Mouse (Mus musculus) adrenal gland, postnatal 10 days (tissue): ENCODE data around the gene Tgif2. TPM values are rescaled to one million over a fixed set of nuclear protein-coding genes. Genes with fewer than 3 reads are reported as not detected.
"Not testable (repeated sequence)": the region's sequence is repeated elsewhere in the genome, so short reads cannot be mapped to it uniquely, and the experiment has no call there.

Experiments used
- DNase-seq: peaks from one replicate; pipeline ENCODE4 v3.0.0; 2021; ENCODE audit warnings: mixed read lengths
- total RNA-seq, 2 experiments: library from RNA; stranded (reverse); gene quantifications; 2 replicates each; pipeline ENCODE4 v1.2.3; 2021

The Tgif2 gene
- total RNA-seq, 2 experiments from 2014 or later, result 8.1 to 9.7 TPM

GRCm38 (mm10) chr2:156874760-156875510 lies 35.1 kb downstream of the Tgif2 start:
- DNase-seq, result no peak

- DNase-seq, result no peak
Measured at GRCm38 (mm10) chr2:156877726-156878125, 37.9 kb downstream of the Tgif2 start.

GRCm38 (mm10) chr2:156879541-156879940 lies 39.7 kb downstream of the Tgif2 start:
- DNase-seq, result peak; percentile 68

GRCm38 (mm10) chr2:156882431-156883001 lies 42.7 kb downstream of the Tgif2 start:
- no peak for DNase-seq

- DNase-seq, result no peak
Measured at GRCm38 (mm10) chr2:156884396-156885211, 44.8 kb downstream of the Tgif2 start.

- DNase-seq, result not testable (repeated sequence)
Measured at GRCm38 (mm10) chr2:156885666-156886065, 45.9 kb downstream of the Tgif2 start.

- DNase-seq, result no peak
Measured at GRCm38 (mm10) chr2:156886084-156886631, 46.4 kb downstream of the Tgif2 start.

GRCm38 (mm10) chr2:156887017-156887416 lies 47.2 kb downstream of the Tgif2 start, which contains the start of gene Sla2:
Gene Sla2, minus strand, starts transcription at chr2:156887192.
- DNase-seq, result no peak

GRCm38 (mm10) chr2:156888490-156888889 lies 48.7 kb downstream of the Tgif2 start:
- DNase-seq, result no peak

GRCm38 (mm10) chr2:156892240-156892639 lies 52.4 kb downstream of the Tgif2 start:
- DNase-seq, result no peak

- peak; percentile 60 for DNase-seq
Measured at GRCm38 (mm10) chr2:156892821-156893220, 53.0 kb downstream of the Tgif2 start.

- DNase-seq, result no peak
Measured at GRCm38 (mm10) chr2:156894496-156895265, 54.9 kb downstream of the Tgif2 start.

- no peak for DNase-seq
Measured at GRCm38 (mm10) chr2:156896384-156896914, 56.6 kb downstream of the Tgif2 start.

GRCm38 (mm10) chr2:156897034-156897433 lies 57.2 kb downstream of the Tgif2 start:
- no peak for DNase-seq

- no peak for DNase-seq
Measured at GRCm38 (mm10) chr2:156898374-156898773, 58.6 kb downstream of the Tgif2 start.

GRCm38 (mm10) chr2:156899184-156899583 lies 59.4 kb downstream of the Tgif2 start:
- DNase-seq, result no peak

- DNase-seq, result no peak
Measured at GRCm38 (mm10) chr2:156901344-156901743, 61.5 kb downstream of the Tgif2 start.

- DNase-seq, result no peak
Measured at GRCm38 (mm10) chr2:156901883-156902282, 62.1 kb downstream of the Tgif2 start.

- DNase-seq, result not testable (repeated sequence)
Measured at GRCm38 (mm10) chr2:156902411-156902810, 62.6 kb downstream of the Tgif2 start.

GRCm38 (mm10) chr2:156903367-156903766 lies 63.6 kb downstream of the Tgif2 start:
- no peak for DNase-seq
